8 mouse cellular contexts compared by ENCODE assay signal in the genomic region with DNA sequence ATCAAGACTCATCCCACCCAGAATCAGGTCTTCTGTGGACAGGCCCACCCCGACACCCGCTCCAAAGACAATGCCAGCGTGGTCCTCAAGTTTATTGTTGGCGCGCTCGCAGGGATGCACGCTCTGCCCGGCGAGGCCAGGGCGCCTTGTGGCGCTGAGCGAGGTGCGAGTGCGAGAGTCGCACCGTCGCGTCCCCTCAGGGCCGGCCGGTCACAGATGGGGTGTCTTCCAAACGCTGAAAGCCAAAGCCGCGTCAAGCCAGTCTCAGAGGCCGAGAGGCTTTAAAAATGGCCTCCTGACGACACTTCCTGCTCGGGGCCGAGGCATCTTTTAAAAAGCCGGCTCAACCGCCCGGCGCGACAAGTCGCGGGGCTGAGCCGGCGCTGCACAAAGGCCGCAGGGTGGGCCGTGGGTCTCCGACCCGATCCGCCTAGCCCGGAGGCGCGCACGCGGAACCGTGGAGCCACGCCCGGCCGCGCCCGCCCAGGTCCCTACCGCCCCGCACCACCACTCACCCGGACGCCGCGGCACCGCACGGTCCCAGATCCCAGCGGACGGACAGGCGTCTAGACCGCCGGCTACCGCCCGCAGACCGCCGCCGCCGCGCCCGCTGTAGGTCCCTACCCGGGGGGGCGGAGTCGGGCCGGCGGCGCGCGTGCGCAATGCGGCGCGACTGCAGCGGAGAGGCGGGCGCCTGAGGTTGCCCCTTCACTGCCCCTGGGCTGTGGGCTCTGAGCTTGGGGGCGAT. TPM values are rescaled to one million over a fixed set of nuclear protein-coding genes. Genes with fewer than 3 reads are reported as not detected.
DNase-seq lines count a peak whose midpoint lies in the region; ATAC-seq and TF ChIP-seq lines count a peak whose summit lies in the region.

A gene (minus strand): TSS at position 663 of the 748 bp plus-strand sequence.

- peak within 1 kb of the TSS; percentile 78 for H3K4me3 ChIP-seq in intestine, postnatal 0 days (ENCODE audit: low read depth, low read length)
- H3K4me3 ChIP-seq in midbrain, embryonic 10.5 days: peak within 1 kb of the TSS; percentile 81

- no peaks in the 10 kb centered on the region for H3K9me3 ChIP-seq in intestine, postnatal 0 days (ENCODE audit: control insufficient read depth)
- H3K9me3 ChIP-seq in midbrain, embryonic 10.5 days (replicated peaks): peaks cover 3% of the 10 kb centered on the region; the same call in 1 of the 2 replicates

- H3K4me2 ChIP-seq in intestine, postnatal 0 days (replicated peaks; ENCODE audit: low read depth): peak within 1 kb of the TSS; percentile 89

- no peak for TF ChIP-seq CTCF in intestine, postnatal 0 days (IDR thresholded peaks at IDR 0.05; ENCODE audit: low read depth)

- intact Hi-C loops in left cerebral cortex, postnatal 4 days (cut with DNase I): no loop called here

- H3K27ac ChIP-seq in intestine, postnatal 0 days (ENCODE audit: low read depth, low read length): peak within 1 kb of the TSS; percentile 54; the same call in 1 of the 2 replicates
- H3K27ac ChIP-seq in midbrain, embryonic 10.5 days (replicated peaks): peak within 1 kb of the TSS; percentile 98

- no peaks in the 10 kb centered on the region for H3K27me3 ChIP-seq in intestine, postnatal 0 days (replicated peaks; ENCODE audit: control insufficient read depth, insufficient read depth, low read length)
- no peaks in the 10 kb centered on the region; the same call in 1 of the 2 replicates for H3K27me3 ChIP-seq in midbrain, embryonic 10.5 days (ENCODE audit: low read depth, poor library complexity, severe bottlenecking)

- peak; percentile 87 for DNase-seq in adrenal gland, postnatal 14 days
- peak; percentile 89 for DNase-seq in embryo, embryonic 11 days
- peak; percentile 80 for DNase-seq in left cerebral cortex, postnatal 4 days
- peak; percentile 85 for DNase-seq in midbrain, embryonic 10.5 days (ENCODE audit: low spot score)
- peak; percentile 81 for DNase-seq in right cerebral cortex, postnatal 4 days

- 0 out of 2 replicates have a peak, but pooled peaks cover 2% of the 10 kb centered on the region for H3K4me1 ChIP-seq in intestine, postnatal 0 days (replicated peaks; ENCODE audit: control insufficient read depth, insufficient read depth, low read length)
- peaks cover 22% of the 10 kb centered on the region for H3K4me1 ChIP-seq in midbrain, embryonic 10.5 days

- peak; percentile 82 for ATAC-seq in granulocyte monocyte progenitor cell, adult 5-6 weeks (replicated peaks; ENCODE audit: poor library complexity, severe bottlenecking)
- ATAC-seq in intestine, postnatal 0 days: peak; percentile 88
- ATAC-seq in erythroid progenitor cell, adult 5-6 weeks (replicated peaks; ENCODE audit: low FRiP score, poor library complexity, severe bottlenecking): no peak

- H3K9ac ChIP-seq in intestine, postnatal 0 days (ENCODE audit: low read depth, low read length): peak within 1 kb of the TSS; percentile 71

- WGBS in intestine, postnatal 0 days: under 1% methylated on average over 74 of the region's 89 CpGs
- WGBS in midbrain, embryonic 10.5 days: under 1% methylated on average over 87 of the region's 89 CpGs

- peaks cover 10% of the 10 kb centered on the region; the same call in 1 of the 2 replicates for H3K36me3 ChIP-seq in intestine, postnatal 0 days (ENCODE audit: control insufficient read depth, insufficient read depth)
- peaks cover 41% of the 10 kb centered on the region for H3K36me3 ChIP-seq in midbrain, embryonic 10.5 days

RNA-seq across cellular contexts. Expression of the gene that starts here (rescaled TPM):
- total RNA-seq in adrenal gland, postnatal 14 days (2021): 5.9 and 7.1 TPM in 2 replicates
- total RNA-seq in granulocyte monocyte progenitor cell, adult 5-6 weeks (2014; fragmentation: Nextera tagmentation): 5.5 and 12.3 TPM in 2 replicates
- total RNA-seq in granulocyte monocyte progenitor cell, adult 5-6 weeks (2017): 6.3 and 8.2 TPM in 2 replicates
- polyA plus RNA-seq in intestine, postnatal 0 days (2015; fragmentation: Nextera tagmentation; extraction: Ambion mirVana): 2.5 and 2.6 TPM in 2 replicates
- total RNA-seq in left cerebral cortex, postnatal 4 days (2021): 10 to 100 TPM; 36.8 to 38.0 TPM
- polyA plus RNA-seq in midbrain, embryonic 10.5 days (2016; fragmentation: Nextera tagmentation; extraction: Ambion mirVana): 34.9 and 37.9 TPM in 2 replicates
- 1.3 and 1.4 TPM in 2 replicates for total RNA-seq in erythroid progenitor cell, adult 5-6 weeks (2015; ENCODE audit: low replicate concordance)
- total RNA-seq in erythroid progenitor cell, adult 5-6 weeks (2017; ENCODE audit: low replicate concordance): 0.76 and 1.7 TPM in 2 replicates

Comparison
In these comparisons a context has a peak if more than half of its experiments do, and no peak if none do; other contexts are left out.
1. RNA of the gene that starts here (polyA plus RNA-seq): 34.9 to 37.9 TPM in midbrain, embryonic 10.5 days; 2.5 to 2.6 TPM in intestine, postnatal 0 days; every median in the first group is over 10 times any median in the second.
2. Peak in every context shown above with its lines, with median percentiles within 50 percentile points of each other: DNase-seq.